Mouse (Mus musculus) forebrain, postnatal 0 days (tissue): Measurements from ENCODE around the gene Cacng7. TPM values are rescaled to one million over a fixed set of nuclear protein-coding genes. Genes with fewer than 3 reads are reported as not detected.
A peak's percentile ranks its signal among the peaks of the same experiment; 100 is the strongest.
"Not testable (repeated sequence)": the region's sequence is repeated elsewhere in the genome, so short reads cannot be mapped to it uniquely, and the experiment has no call there.

ENCODE experiments used
- ATAC-seq: fragments of 200-750 bp; cut with Nextera tagmentation; 2 replicates; pipeline ENCODE4 v1.8.0; 2017; ENCODE audit warnings: mild to moderate bottlenecking, moderate library complexity
- DNase-seq: peaks from one replicate; pipeline ENCODE4 v3.0.0-alpha.2; 2015
- H3K27ac ChIP-seq: fragments of 300-500 bp; sonication (generic); 2 replicates; pipeline ENCODE4 v1.5.1; 2014; ENCODE audit warnings: low read depth, mild to moderate bottlenecking, antibody characterized with exemption, low read length, moderate library complexity, mixed read lengths
- H3K27me3 ChIP-seq: fragments of 300-500 bp; sonication (generic); 2 replicates; pipeline ENCODE4 v1.6.1; 2014; ENCODE audit warnings: mild to moderate bottlenecking, low read length, mixed read lengths; ENCODE audit not compliant: insufficient read depth
- H3K36me3 ChIP-seq: fragments of 300-500 bp; sonication (generic); 2 replicates; pipeline ENCODE4 v1.6.1; 2014; ENCODE audit warnings: mild to moderate bottlenecking, moderate library complexity; ENCODE audit not compliant: insufficient read depth
- H3K4me1 ChIP-seq: fragments of 300-500 bp; sonication (generic); 2 replicates; pipeline ENCODE4 v1.6.1; 2014; ENCODE audit warnings: antibody characterized with exemption; ENCODE audit not compliant: insufficient read depth
- H3K4me2 ChIP-seq: fragments of 300-500 bp; sonication (generic); 2 replicates; pipeline ENCODE4 v1.6.1; 2014; ENCODE audit warnings: low read depth, mild to moderate bottlenecking, moderate library complexity
- H3K4me3 ChIP-seq: fragments of 300-500 bp; sonication (generic); 2 replicates; pipeline ENCODE4 v1.5.1; 2014; ENCODE audit warnings: low read depth, low read length, mixed read lengths
- H3K9ac ChIP-seq: fragments of 300-500 bp; sonication (generic); 2 replicates; pipeline ENCODE4 v1.6.1; 2014; ENCODE audit warnings: mild to moderate bottlenecking
- H3K9me3 ChIP-seq: fragments of 300-500 bp; sonication (generic); 2 replicates; pipeline ENCODE4 v1.6.1; 2016; ENCODE audit warnings: low read length
- CTCF ChIP-seq: sonication (generic); IDR thresholded peaks from 2 replicates; pipeline ENCODE4 v1.5.1; 2016; ENCODE audit warnings: antibody characterized with exemption, control low read depth, low read depth
- WGBS: fragments of 180-500 bp; shearing (Covaris S2); extraction: QIAGEN DNeasy Blood & Tissue Kit; methylation state at CpG from one replicate; pipeline ENCODE4 v1.1.7; 2014; 5-methylcytosine and 5-hydroxymethylcytosine counted together
- polyA plus RNA-seq: library from polyadenylated mRNA; unstranded; fragments of >200 nt; fragmentation: Nextera tagmentation; extraction: Ambion mirVana; gene quantifications from 2 replicates; pipeline ENCODE4 v1.2.1, GENCODE M21; 2015
- total RNA-seq: library from RNA; depleted of rRNA; stranded (reverse); fragments of >200 nt; gene quantifications from 2 replicates; pipeline ENCODE4 v1.2.3, GENCODE M21; 2014

The Cacng7 gene
- total and polyA plus RNA-seq, 2 experiments from 2014 or later: 2.5 to 73.4 TPM

GRCm38 (mm10) chr7:3290257-3291033 lies 42.3 kb upstream of the Cacng7 start:
- Histone ChIP-seq H3K27ac (peak overlapping the region; percentile 85), H3K27me3 (no peaks in the 10 kb centered on the region), H3K36me3 (peaks cover 7% of the 10 kb centered on the region), H3K9me3 (no peaks in the 10 kb centered on the region), H3K4me2 (peak overlapping the region; percentile 84), H3K4me1 (peaks cover 6% of the 10 kb centered on the region), H3K9ac (peak overlapping the region; percentile 79), H3K4me3 (peak overlapping the region; percentile 49)
- WGBS: 2% methylated on average over 18 of the region's 18 CpGs
- TF ChIP-seq CTCF: no peak
- ATAC-seq (peak; percentile 89), DNase-seq (peak; percentile 90)

- 0 out of 2 replicates have a peak overlapping the region, but pooled peaks have one; percentile 3 for H3K9ac ChIP-seq
- H3K9me3 ChIP-seq: no peaks in the 10 kb centered on the region
- peaks cover 6% of the 10 kb centered on the region for H3K4me1 ChIP-seq
- no peak overlapping the region for H3K27ac ChIP-seq
- no peaks in the 10 kb centered on the region for H3K27me3 ChIP-seq
- TF ChIP-seq CTCF: no peak
- H3K4me2 ChIP-seq: peak overlapping the region; percentile 84
- DNase-seq: no peak
- peak overlapping the region; percentile 4; the same call in 1 of the 2 replicates for H3K4me3 ChIP-seq
- WGBS: 59% methylated on average over 6 of the region's 6 CpGs
- H3K36me3 ChIP-seq: peaks cover 10% of the 10 kb centered on the region
- no peak for ATAC-seq
Measured at GRCm38 (mm10) chr7:3291197-3291596, 41.6 kb upstream of the Cacng7 start.

- Histone ChIP-seq H3K9me3 (no peaks in the 10 kb centered on the region), H3K4me3 (no peak overlapping the region), H3K9ac (no peak overlapping the region), H3K4me2 (no peak overlapping the region), H3K27ac (no peak overlapping the region), H3K36me3 (peaks cover 12% of the 10 kb centered on the region), H3K4me1 (peaks cover 6% of the 10 kb centered on the region), H3K27me3 (no peaks in the 10 kb centered on the region)
- TF ChIP-seq CTCF: no peak
- no peak for DNase-seq
- ATAC-seq: no peak
- WGBS: 82% methylated on average over 3 of the region's 3 CpGs
Measured at GRCm38 (mm10) chr7:3291764-3292163, 41.0 kb upstream of the Cacng7 start.

GRCm38 (mm10) chr7:3292271-3292670 lies 40.5 kb upstream of the Cacng7 start:
- not testable (repeated sequence) for H3K27me3 ChIP-seq, H3K4me2 ChIP-seq, H3K4me3 ChIP-seq, H3K4me1 ChIP-seq, H3K9me3 ChIP-seq, H3K9ac ChIP-seq, H3K27ac ChIP-seq, DNase-seq, ATAC-seq
- H3K36me3 ChIP-seq: peaks cover 17% of the 10 kb centered on the region
- 80% methylated on average over 11 of the region's 12 CpGs for WGBS

- peaks cover 6% of the 10 kb centered on the region for H3K4me1 ChIP-seq
- no peak overlapping the region for H3K4me3 ChIP-seq
- ATAC-seq (no peak), DNase-seq (no peak)
- H3K27ac ChIP-seq: no peak overlapping the region
- peaks cover 22% of the 10 kb centered on the region for H3K36me3 ChIP-seq
- TF ChIP-seq CTCF: no peak
- peak overlapping the region; percentile 41 for H3K4me2 ChIP-seq
- WGBS: 7% methylated on average over 14 of the region's 14 CpGs
- H3K9ac ChIP-seq: peak overlapping the region; percentile 31
- H3K9me3 ChIP-seq: no peaks in the 10 kb centered on the region
- no peaks in the 10 kb centered on the region for H3K27me3 ChIP-seq
Measured at GRCm38 (mm10) chr7:3292791-3293190, 40.0 kb upstream of the Cacng7 start.

GRCm38 (mm10) chr7:3294794-3295193 lies 38.0 kb upstream of the Cacng7 start:
- Histone ChIP-seq H3K36me3 (peaks cover 33% of the 10 kb centered on the region), H3K9ac (no peak overlapping the region), H3K27ac (no peak overlapping the region), H3K27me3 (no peaks in the 10 kb centered on the region), H3K4me1 (peaks cover 7% of the 10 kb centered on the region), H3K4me3 (no peak overlapping the region), H3K4me2 (no peak overlapping the region), H3K9me3 (no peaks in the 10 kb centered on the region)
- no peak for ATAC-seq
- no peak for TF ChIP-seq CTCF
- 100% methylated on average over 1 of the region's 1 CpGs for WGBS
- no peak for DNase-seq

- Histone ChIP-seq H3K36me3 (peaks cover 33% of the 10 kb centered on the region), H3K4me3 (no peak overlapping the region), H3K4me2 (no peak overlapping the region), H3K27me3 (no peaks in the 10 kb centered on the region), H3K27ac (no peak overlapping the region), H3K4me1 (peaks cover 5% of the 10 kb centered on the region; the same call in 1 of the 2 replicates), H3K9ac (no peak overlapping the region), H3K9me3 (no peaks in the 10 kb centered on the region)
- 92% methylated on average over 5 of the region's 5 CpGs for WGBS
- ATAC-seq (no peak), DNase-seq (no peak)
- no peak for TF ChIP-seq CTCF
Measured at GRCm38 (mm10) chr7:3295321-3296110, 37.2 kb upstream of the Cacng7 start.
